Mouse (Mus musculus): Measurements from ENCODE around the gene Spock2.

GRCm38 (mm10) chr10:60084065-60084464 is 22.0 kb upstream of the Spock2 start:
- no peak for TF ChIP-seq CTCF (IDR thresholded peaks at IDR 0.05; ENCODE audit: control insufficient read depth, insufficient read depth, insufficient replicate concordance, low read depth, low read length)
- no peak for TF ChIP-seq POLR2A (IDR thresholded peaks at IDR 0.05; ENCODE audit: control insufficient read depth, low read depth, low read length)
